In genomic region chr12:105761171-105761570, GRCm38 (mm10) we compare ENCODE assay signal across 14 mouse cellular contexts. TPM values are rescaled to one million over a fixed set of nuclear protein-coding genes. Genes with fewer than 3 reads are reported as not detected.
DNase-seq lines count a peak whose midpoint lies in the region; ATAC-seq and TF ChIP-seq lines count a peak whose summit lies in the region.
"Had no signal": no experiment of that assay in that cellular context is flagged by ENCODE, and none has a peak within 500 bp of the region (broad histone marks: within the 10 kb centered on the region; RNA-seq: fewer than 3 reads in every experiment).

No protein-coding gene starts in this region.

- H3K4me3 ChIP-seq in kidney, adult 2 months (ENCODE audit: insufficient read depth, low read depth, low read length), result no peak overlapping the region
- no peak overlapping the region for H3K4me3 ChIP-seq in kidney, embryonic 15.5 days (replicated peaks)
- no peak overlapping the region for H3K4me3 ChIP-seq in ES-E14 (ENCODE audit: insufficient read depth in 1 of 2, low read depth in 1 of 2, low read length in 2 of 2, poor library complexity in 1 of 2, severe bottlenecking in 1 of 2)
- H3K4me3 ChIP-seq: stomach, embryonic 15.5 days had no signal

- 49% methylated on average over 11 of the region's 11 CpGs for WGBS in kidney, adult 2 months
- WGBS in kidney, embryonic 15.5 days, result 68% methylated on average over 11 of the region's 11 CpGs

- ATAC-seq in kidney, embryonic 15.5 days (replicated peaks; ENCODE audit: low FRiP score), result no peak

- no peak overlapping the region; the same call in 1 of the 2 replicates for H3K4me2 ChIP-seq in kidney, embryonic 15.5 days
- H3K4me2 ChIP-seq: stomach, embryonic 15.5 days had no signal

- H3K27me3 ChIP-seq in kidney, adult 2 months (replicated peaks; ENCODE audit: control insufficient read depth, insufficient read depth, low read length), result no peaks in the 10 kb centered on the region
- H3K27me3 ChIP-seq in kidney, embryonic 15.5 days, result no peaks in the 10 kb centered on the region
- H3K27me3 ChIP-seq: stomach, embryonic 15.5 days had no signal

- H3K36me3 ChIP-seq in kidney, adult 2 months (ENCODE audit: control insufficient read depth, insufficient read depth, low read length), result no peaks in the 10 kb centered on the region
- no peaks in the 10 kb centered on the region for H3K36me3 ChIP-seq in kidney, embryonic 15.5 days
- H3K36me3 ChIP-seq in ES-E14 (ENCODE audit: control insufficient read depth, insufficient read depth, low read length, poor library complexity, severe bottlenecking), result no peaks in the 10 kb centered on the region
- H3K36me3 ChIP-seq: stomach, embryonic 15.5 days had no signal

- H3K4me1 ChIP-seq in kidney, adult 2 months (ENCODE audit: control insufficient read depth, insufficient read depth, low read length), result peaks cover 6% of the 10 kb centered on the region; the same call in 1 of the 2 replicates
- H3K4me1 ChIP-seq in kidney, embryonic 15.5 days, result peaks cover 21% of the 10 kb centered on the region
- peaks cover 9 to 23% of the 10 kb centered on the region in 2 experiments for H3K4me1 ChIP-seq in ES-E14 (ENCODE audit: control insufficient read depth in 2 of 2, insufficient read depth in 2 of 2, low read length in 2 of 2, poor library complexity in 1 of 2)

- TF ChIP-seq CTCF in kidney, adult 2 months (conservative IDR thresholded peaks at IDR 0.05; ENCODE audit: insufficient read depth, insufficient read length, low read depth, low read length), result no peak

- in situ Hi-C loops in ES-E14 (cut with MboI; ENCODE audit: low sequenced_read_pairs in 2 of 2, unreplicated experiment in 2 of 2), result no loop called here

- no peak overlapping the region for H3K27ac ChIP-seq in kidney, adult 2 months (ENCODE audit: insufficient read depth, low read depth, low read length)
- no peak overlapping the region for H3K27ac ChIP-seq in kidney, embryonic 15.5 days
- H3K27ac ChIP-seq in ES-E14 (ENCODE audit: insufficient read depth, low read depth, low read length, poor library complexity, severe bottlenecking), result peak overlapping the region; percentile 34; the same call in 1 of the 2 replicates
- H3K27ac ChIP-seq: liver, embryonic 14.5 days; macrophage; stomach, embryonic 15.5 days had no signal

- no peak overlapping the region for H3K9ac ChIP-seq in kidney, embryonic 15.5 days
- H3K9ac ChIP-seq in ES-E14 (ENCODE audit: insufficient read depth, low read depth, low read length, poor library complexity, severe bottlenecking), result no peak overlapping the region
- H3K9ac ChIP-seq: liver, embryonic 14.5 days; stomach, embryonic 15.5 days had no signal

- TF ChIP-seq POLR2A in kidney, adult 2 months (IDR thresholded peaks at IDR 0.05; ENCODE audit: low read depth, low read length), result no peak

- peak; percentile 61 for DNase-seq in kidney, adult 2 months
- peak; percentile 50 for DNase-seq in CD4-positive helper T cell, adult 2 months (ENCODE audit: low read depth, low spot score)
- no peak for DNase-seq in ES-E14 (ENCODE audit: low read depth, low spot score)
- peak; percentile 60 for DNase-seq in induced T-regulatory cell, adult 2 months (ENCODE audit: low read depth)
- DNase-seq in ovary, postnatal 14 days (ENCODE audit: low spot score), result no peak
- DNase-seq in spleen, postnatal 36 days (ENCODE audit: low spot score in 2 of 2), result no peak
- DNase-seq: cerebellum, postnatal 25 days; layer of hippocampus, adult 9-11 months; right cerebral cortex, postnatal 14 days had no signal

- H3K9me3 ChIP-seq in kidney, embryonic 15.5 days (replicated peaks), result no peaks in the 10 kb centered on the region
- no peaks in the 10 kb centered on the region for H3K9me3 ChIP-seq in ES-E14 (ENCODE audit: control insufficient read depth, insufficient read depth, low read depth, low read length)
- H3K9me3 ChIP-seq: stomach, embryonic 15.5 days had no signal

TF ChIP-seq in ES-E14, 5 proteins besides CTCF, POLR2A, EP300 and RAD21:
- TF ChIP-seq ZC3H11A (IDR thresholded peaks at IDR 0.05; ENCODE audit: borderline replicate concordance, low read depth, low read length), result no peak
- TF ChIP-seq ZNF384 (IDR thresholded peaks at IDR 0.05; ENCODE audit: low read depth, low read length), result no peak
- TF ChIP-seq CHD2 (IDR thresholded peaks at IDR 0.05; ENCODE audit: low read depth, low read length), result no peak
- TF ChIP-seq HCFC1 (IDR thresholded peaks at IDR 0.05; ENCODE audit: borderline replicate concordance, insufficient read depth, low read length), result no peak
- no peak for TF ChIP-seq MAFK (IDR thresholded peaks at IDR 0.05; ENCODE audit: insufficient read depth, low read depth, low read length)

RNA-seq across cellular contexts. Expression of gene Papola, which starts 23.3 kb away (rescaled TPM):
- polyA plus RNA-seq in kidney, adult 2 months (2012; rRNA removed), result 51.4 and 57.7 TPM in 2 replicates
- 209 and 228 TPM in 2 replicates for polyA plus RNA-seq in kidney, embryonic 15.5 days (2015; fragmentation: Nextera tagmentation; extraction: Ambion mirVana)
- 95.9 and 131 TPM in 2 replicates for total RNA-seq in ES-E14 (2012; rRNA removed)

RNA-seq across cellular contexts. Expression of gene Ak7, which starts 55.4 kb away (rescaled TPM):
- 0.86 and 0.94 TPM in 2 replicates for polyA plus RNA-seq in kidney, adult 2 months (2012; rRNA removed)
- 0.62 and 0.68 TPM in 2 replicates for polyA plus RNA-seq in kidney, embryonic 15.5 days (2015; fragmentation: Nextera tagmentation; extraction: Ambion mirVana)
- total RNA-seq in ES-E14 (2012; rRNA removed), result 2.3 and 6.5 TPM in 2 replicates
- total RNA-seq: monocyte, adult 5-6 weeks had no signal
- polyA plus RNA-seq: macrophage had no signal

Comparison
In these comparisons a context has a peak if more than half of its experiments do, and no peak if none do; other contexts are left out.
1. DNase-seq: peak in kidney, adult 2 months (single experiment), CD4-positive helper T cell, adult 2 months (single experiment) and induced T-regulatory cell, adult 2 months (single experiment); none in ES-E14 (single experiment), ovary, postnatal 14 days (single experiment) and spleen, postnatal 36 days (0 of 2).